Mouse (Mus musculus): ENCODE measurements around the gene Tspoap1.

Gene Tspoap1

DNA sequence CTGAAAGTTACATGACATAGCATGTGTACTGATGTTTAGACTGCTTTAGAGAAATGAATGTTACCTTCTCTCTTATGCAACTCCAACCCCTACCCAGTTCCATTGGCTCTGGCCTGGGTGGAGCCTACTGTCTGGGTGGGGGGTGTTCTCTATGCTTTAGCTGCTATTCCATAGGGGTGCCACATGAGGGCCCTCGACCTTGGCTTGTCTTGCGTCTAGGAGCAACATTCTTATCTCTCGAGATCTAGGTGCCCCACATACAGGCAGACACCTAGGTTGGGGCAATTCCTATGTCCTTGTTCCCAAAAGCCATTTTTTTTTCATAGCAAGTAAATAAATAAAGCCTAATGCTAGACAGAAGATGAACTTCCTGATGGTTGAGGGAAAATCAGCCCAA, 734 bp upstream of the Tspoap1 start:
- DNase-seq (ENCODE audit: low spot score): peak; percentile 35

GRCm38 (mm10) chr11:87761181-87761721, 910 bp downstream of the Tspoap1 start:
- DNase-seq (ENCODE audit: low spot score): no peak

DNA sequence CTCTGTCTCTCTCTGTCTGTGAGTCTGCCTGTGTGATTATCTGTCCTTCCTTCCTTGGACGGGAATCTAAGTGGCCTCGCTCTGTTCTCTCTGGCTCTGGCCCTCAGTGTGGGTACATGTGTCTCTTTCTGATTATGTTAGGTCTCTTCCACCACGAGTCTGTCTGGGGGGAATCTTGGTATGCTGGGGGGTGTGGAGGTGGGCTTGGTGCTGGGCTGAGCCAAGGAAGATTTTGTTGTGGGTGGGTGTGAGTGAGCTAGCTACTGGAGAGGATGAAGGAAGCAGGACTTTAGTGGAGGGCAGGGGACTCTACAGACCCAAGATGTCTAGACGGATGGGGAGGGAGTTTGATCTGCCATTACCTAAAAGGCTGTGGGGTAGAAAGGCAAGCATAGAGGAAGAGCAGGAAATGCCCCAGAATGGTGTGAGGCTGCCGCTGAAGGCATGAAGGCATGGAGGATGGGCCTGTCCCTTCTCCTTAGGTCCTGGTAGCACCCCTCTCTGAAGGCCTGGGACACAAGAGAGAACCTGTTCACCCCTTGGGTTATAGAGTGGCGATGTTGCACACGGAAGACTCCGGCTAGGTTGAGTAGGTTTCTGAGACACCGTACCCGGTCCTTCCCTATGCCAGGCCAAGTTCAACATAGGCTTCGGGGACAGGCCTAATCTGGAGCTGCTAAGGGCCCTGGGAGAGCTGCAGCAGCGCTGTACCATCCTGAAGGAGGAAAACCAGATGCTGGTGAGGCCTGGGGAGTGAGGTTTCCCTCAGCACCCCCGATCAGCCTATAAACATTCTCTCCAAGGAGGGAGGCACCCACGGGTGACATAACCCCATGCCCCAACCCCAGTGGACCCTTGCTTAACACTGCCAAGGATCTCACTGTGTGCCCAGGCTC, 1.7 kb downstream of the Tspoap1 start:
- no peak for DNase-seq (ENCODE audit: low spot score)

DNA sequence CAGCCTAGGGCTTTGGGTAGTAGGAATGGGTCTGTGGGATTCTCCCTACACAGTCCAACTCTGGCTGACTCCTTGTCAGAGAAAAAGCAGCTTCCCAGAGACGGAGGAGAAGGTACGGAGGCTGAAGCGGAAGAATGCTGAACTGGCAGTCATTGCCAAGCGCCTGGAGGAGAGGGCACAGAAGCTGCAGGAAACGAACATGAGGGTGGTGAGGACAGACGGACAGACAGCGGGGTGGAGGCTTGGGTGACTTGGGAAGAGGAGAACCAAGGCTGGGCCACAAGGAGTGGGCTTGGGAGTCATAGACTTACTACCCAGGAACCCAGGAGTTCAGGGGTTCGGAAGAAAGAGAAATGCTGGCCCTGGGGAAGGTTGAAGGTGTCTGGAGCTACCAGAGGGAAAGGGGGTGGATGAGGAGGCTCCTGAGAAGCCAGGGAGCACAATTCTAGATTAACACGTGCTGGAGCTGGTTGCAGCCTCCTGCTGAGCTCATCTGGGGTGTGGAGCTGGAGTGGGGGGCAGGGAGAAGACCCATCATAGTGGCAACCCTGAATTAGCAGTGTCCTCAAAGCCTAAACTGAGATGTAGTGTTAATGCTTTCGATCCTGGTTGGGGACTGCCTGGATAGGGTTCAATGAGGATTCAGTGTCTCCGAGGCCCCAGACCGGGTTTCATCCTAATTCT, 2.5 kb downstream of the Tspoap1 start:
- DNase-seq (ENCODE audit: low spot score): no peak

DNA sequence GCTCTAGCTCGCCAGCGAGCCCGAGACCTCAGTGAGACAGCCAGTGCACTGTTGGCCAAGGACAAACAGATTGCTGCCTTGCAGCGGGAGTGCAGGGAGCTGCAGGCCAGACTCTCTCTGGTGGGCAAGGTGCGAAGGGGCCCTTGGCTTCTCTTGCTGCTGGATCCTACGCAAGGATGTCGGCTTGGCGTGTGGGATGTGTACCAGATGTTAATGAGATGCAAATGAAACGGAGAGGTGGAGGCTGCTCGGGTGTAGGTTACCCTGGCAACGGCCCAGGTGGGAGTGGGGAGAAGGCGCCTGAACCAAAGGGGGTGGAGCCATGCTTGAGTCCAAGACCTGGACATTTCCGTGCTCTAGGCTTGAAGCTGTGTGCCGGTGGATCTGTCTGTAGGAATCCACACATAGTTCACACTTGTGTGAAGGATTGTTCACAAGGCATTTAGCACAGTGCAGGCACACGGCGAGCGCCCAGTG, 3.2 kb downstream of the Tspoap1 start:
- DNase-seq (ENCODE audit: low spot score): peak; percentile 65

DNA sequence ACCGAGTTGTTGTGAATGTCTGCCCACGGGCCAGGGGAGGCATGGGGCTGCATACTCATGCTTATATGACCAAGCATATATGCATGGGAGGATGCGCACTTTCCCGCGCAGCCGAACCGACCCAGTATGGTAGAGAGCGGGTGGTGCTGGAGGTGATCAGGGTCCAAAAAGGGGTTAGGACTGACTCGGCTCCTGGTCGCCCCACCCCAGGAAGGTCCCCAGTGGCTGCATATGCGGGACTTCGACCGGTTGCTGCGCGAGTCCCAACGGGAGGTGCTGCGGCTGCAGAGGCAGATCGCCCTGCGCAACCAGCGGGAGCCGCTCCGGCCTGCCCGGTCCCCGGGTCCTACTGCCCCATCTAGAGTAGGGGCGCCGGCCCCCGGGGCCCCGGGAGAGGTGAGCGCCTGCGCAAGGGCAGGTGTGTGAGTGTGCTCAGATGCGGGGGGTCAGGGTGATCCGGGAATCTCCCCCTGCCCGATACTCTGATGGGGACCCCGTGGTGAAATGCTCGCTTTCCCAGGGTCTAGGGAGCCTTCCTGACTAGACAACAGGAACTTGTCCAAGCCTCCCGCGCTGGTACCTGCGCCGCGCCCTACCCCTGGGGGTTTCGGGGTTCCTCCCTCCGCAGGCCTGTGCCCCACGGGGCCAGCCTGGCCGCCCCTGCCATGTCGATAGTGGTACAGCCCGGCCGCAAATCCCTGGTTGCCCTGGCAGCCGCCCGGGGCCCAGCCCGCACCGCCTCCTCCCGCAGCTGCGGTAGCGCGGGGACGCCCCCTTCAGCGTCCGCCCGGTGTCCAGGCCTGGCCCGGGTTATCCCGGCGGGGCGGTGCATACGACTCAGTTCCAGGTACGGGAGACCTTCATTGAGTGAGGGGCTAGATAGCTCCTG, 3.9 kb downstream of the Tspoap1 start:
- DNase-seq (ENCODE audit: low spot score): peak; percentile 43

- DNase-seq (ENCODE audit: low spot score): no peak
Observed at GRCm38 (mm10) chr11:87768745-87769144, 8.4 kb downstream of the Tspoap1 start.

DNA sequence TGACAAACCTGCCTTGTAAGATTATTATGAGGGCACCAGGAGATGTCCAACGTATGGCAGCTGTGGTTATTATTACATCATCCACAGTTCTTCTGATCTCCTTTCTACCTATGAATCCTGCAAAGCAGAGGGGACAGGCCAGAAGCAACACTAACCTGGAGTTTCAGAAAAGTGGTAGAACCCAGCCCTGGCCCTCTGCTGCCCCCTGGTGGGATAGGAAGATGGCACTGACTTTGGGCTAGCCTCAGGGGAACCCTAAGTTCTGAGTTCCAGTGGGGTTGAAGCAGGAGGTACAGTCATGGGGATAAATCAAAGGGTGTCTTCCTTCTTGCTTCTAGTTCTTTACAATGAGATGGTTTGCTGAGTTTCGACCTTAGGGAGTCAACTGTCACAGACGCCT, 10.6 kb downstream of the Tspoap1 start:
- DNase-seq (ENCODE audit: low spot score): peak; percentile 70

GRCm38 (mm10) chr11:87772354-87772753, 12.0 kb downstream of the Tspoap1 start:
- DNase-seq (ENCODE audit: low spot score): no peak

GRCm38 (mm10) chr11:87778100-87778765, 17.9 kb downstream of the Tspoap1 start:
- DNase-seq (ENCODE audit: low spot score): peak; percentile 85

GRCm38 (mm10) chr11:87778915-87779314, 18.6 kb downstream of the Tspoap1 start:
- DNase-seq (ENCODE audit: low spot score): no peak

DNA sequence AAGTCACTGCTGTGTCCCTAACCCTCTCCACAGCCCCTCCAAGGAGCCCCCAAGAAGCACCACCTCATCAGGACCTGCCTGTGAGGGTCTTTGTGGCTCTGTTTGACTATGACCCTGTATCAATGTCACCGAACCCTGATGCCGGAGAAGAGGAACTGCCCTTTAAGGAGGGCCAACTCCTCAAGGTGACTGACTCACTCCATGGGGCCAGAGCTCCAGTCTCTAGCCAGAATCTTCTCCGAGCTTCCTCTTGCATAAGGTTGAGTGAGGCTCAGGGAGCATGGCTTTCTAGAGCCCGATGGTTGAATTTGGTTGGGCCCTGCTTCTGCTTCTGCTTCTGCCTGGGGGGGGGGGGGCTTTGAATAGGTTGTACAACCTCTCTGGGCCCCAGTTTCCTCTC, 19.1 kb downstream of the Tspoap1 start:
- DNase-seq (ENCODE audit: low spot score): no peak

GRCm38 (mm10) chr11:87780130-87780529, 19.8 kb downstream of the Tspoap1 start:
- no peak for DNase-seq (ENCODE audit: low spot score)

GRCm38 (mm10) chr11:87790088-87790487, 29.7 kb downstream of the Tspoap1 start:
- no peak for DNase-seq (ENCODE audit: low spot score)

GRCm38 (mm10) chr11:87793460-87793859, 33.1 kb downstream of the Tspoap1 start, which contains the start of gene Mpo:
TSS of gene Mpo (plus strand) at chr11:87793581.
- DNase-seq (ENCODE audit: low spot score): no peak

DNA sequence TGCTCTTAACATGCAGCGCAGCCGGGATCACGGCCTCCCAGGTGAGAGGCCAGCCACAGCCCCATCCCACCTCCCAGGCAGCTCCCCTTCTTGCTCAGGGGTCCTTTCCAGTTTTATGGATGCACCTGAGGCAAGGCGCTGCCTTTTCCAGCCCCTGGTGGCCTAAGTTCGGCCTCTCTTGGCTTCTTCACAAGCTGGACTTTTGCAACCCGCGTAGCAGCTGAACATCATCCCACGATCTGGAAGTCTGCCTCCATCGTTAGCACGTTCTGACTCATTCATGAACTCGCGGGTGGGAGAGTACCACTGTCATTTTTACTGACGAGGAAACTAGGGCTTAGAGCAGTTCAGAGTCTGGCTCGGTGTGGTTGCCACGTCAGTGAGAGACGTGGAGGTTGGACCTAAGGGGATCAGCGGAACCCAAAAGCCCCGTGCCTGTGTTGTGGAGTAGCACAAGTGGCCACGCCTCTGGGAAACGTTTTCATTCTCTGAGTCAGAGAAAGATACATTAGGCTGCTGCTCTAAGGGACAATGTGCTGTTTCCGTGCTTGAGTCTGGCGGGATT, 41.5 kb downstream of the Tspoap1 start:
- no peak for DNase-seq (ENCODE audit: low spot score)

GRCm38 (mm10) chr11:87802621-87803020, 42.3 kb downstream of the Tspoap1 start:
- DNase-seq (ENCODE audit: low spot score): peak; percentile 40

DNA sequence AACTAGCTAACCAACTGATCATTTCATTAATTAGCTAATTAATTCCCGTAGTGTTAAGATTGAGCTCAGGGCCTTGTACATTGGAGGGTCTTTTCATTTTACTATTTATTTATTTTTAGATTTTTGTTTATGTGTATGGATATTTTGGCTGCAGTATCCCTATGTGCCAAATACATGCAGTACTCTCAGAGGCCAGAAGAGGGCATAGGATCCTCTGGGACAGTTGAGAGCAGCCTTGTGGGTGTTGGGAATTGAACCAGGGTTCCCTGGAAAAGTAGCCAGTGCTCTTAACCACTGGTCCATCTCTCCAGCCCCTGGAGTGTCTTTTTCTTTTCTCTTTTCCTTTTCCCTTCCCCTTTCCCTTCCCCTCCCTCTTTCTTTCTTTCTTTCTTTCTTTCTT, 45.1 kb downstream of the Tspoap1 start:
- DNase-seq (ENCODE audit: low spot score): peak; percentile 65

GRCm38 (mm10) chr11:87807433-87807832, 47.1 kb downstream of the Tspoap1 start:
- no peak for DNase-seq (ENCODE audit: low spot score)

DNA sequence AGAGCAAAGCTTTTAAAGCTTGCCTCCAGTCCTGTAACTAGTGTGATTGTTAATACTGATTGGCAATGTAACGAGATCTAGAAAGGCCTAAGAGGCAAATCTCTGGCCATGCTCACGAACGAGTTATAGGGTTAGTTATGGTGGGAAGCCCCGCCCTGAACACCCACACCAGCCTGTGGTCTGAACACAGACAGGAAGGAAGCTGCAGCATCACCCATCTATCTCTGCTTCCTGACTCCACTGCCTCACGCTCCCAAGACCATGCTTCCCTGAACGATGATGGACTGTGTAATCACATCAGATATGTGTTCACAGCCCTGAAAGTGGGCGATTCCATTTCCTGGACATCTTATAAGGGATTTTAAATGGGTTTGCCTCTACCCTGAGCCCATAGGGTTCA, 47.9 kb downstream of the Tspoap1 start:
- DNase-seq (ENCODE audit: low spot score): no peak

DNA sequence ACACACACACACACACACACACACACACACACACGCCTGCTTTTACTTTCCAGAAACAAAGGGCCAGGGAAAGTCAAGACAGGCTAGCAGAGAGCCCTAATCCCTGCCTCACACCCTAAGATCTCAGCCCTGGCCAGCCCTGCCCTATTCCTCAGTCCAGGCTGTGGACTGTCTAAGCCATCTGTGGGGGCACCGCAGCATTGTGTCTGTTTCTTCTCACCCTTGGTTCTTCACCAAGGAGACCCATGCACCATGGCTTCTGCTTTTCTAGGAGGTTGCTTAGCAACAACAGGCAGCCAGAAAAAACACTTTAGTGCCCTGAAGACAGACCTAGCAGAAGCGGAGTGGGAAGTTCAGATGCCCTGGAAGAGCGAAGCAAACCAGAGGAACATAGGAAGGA, 51.1 kb downstream of the Tspoap1 start:
- DNase-seq (ENCODE audit: low spot score): peak; percentile 18
